Mouse (Mus musculus): ENCODE results near the gene Laptm4a. TPM values are rescaled to one million over a fixed set of nuclear protein-coding genes. Genes with fewer than 3 reads are reported as not detected.

The Laptm4a gene
- total RNA-seq, 1 experiment = 238 TPM

DNA sequence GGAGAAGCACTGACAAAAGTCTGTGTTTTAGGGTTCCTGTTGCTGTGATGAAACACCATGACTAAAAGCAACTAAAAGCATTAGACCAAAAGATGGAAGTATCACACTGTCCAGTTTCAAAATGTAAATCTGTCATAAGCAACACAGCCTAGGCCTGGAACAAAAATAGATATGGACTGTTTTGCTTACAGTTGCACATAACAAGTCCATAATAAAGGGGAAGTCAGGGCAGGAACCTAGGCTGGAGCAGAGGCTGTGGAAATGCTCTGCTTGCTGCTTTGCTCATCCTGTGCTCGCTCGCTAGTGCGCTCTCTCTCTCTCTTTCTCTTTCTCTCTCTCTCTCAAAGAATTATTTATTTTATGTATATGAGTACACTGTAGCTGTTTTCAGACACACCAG, 6.2 kb downstream of the Laptm4a start:
- in situ Hi-C loops (cut with MboI; ENCODE audit: low sequenced_read_pairs in 2 of 2, unreplicated experiment in 2 of 2) = no loop called here
- Histone ChIP-seq H3K36me3 (ENCODE audit: control insufficient read depth, insufficient read depth, low read length, poor library complexity, severe bottlenecking) (peaks cover 4% of the 10 kb centered on the region), H3K4me3 (ENCODE audit: insufficient read depth in 1 of 2, low read depth in 1 of 2, low read length in 2 of 2, poor library complexity in 1 of 2, severe bottlenecking in 1 of 2) (no peak overlapping the region), H3K4me1 (ENCODE audit: control insufficient read depth in 2 of 2, insufficient read depth in 2 of 2, low read length in 2 of 2, poor library complexity in 1 of 2) (peaks cover 2 to 9% of the 10 kb centered on the region in 2 experiments; a peak in 3 of 4 replicates), H3K9ac (ENCODE audit: insufficient read depth, low read depth, low read length, poor library complexity, severe bottlenecking) (no peak overlapping the region), H3K27ac (ENCODE audit: insufficient read depth, low read depth, low read length, poor library complexity, severe bottlenecking) (no peak overlapping the region), H3K9me3 (ENCODE audit: control insufficient read depth, insufficient read depth, low read depth, low read length) (no peaks in the 10 kb centered on the region)
- no peak for DNase-seq (ENCODE audit: low read depth, low spot score)
- TF ChIP-seq CHD2 (IDR thresholded peaks at IDR 0.05; ENCODE audit: low read depth, low read length) (no peak), MAFK (IDR thresholded peaks at IDR 0.05; ENCODE audit: insufficient read depth, low read depth, low read length) (no peak), HCFC1 (IDR thresholded peaks at IDR 0.05; ENCODE audit: borderline replicate concordance, insufficient read depth, low read length) (no peak), ZC3H11A (IDR thresholded peaks at IDR 0.05; ENCODE audit: borderline replicate concordance, low read depth, low read length) (no peak), ZNF384 (IDR thresholded peaks at IDR 0.05; ENCODE audit: low read depth, low read length) (no peak)

DNA sequence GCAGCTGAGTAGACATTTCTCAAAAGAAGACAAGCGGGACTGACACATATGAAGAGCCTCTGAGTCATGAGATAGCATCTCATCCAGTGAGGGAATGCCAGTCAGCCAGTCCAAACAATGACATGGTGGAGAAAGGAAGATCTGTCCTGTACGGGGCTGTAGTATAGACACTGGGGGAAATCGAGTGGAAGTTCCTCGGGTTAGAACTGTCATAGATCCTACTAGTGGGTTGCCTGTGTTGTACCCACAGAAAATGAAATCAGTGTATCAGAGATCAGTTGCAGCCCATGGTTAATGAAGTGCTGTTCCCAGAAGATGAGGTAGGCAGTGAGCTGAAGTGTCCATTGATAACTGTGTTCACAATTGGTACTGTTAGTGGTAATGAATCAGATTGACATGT, 7.3 kb downstream of the Laptm4a start:
- no peak for DNase-seq (ENCODE audit: low read depth, low spot score)
- H3K27ac ChIP-seq (ENCODE audit: insufficient read depth, low read depth, low read length, poor library complexity, severe bottlenecking) = no peak overlapping the region
- no peak overlapping the region for H3K4me3 ChIP-seq (ENCODE audit: insufficient read depth in 1 of 2, low read depth in 1 of 2, low read length in 2 of 2, poor library complexity in 1 of 2, severe bottlenecking in 1 of 2)
- H3K36me3 ChIP-seq (ENCODE audit: control insufficient read depth, insufficient read depth, low read length, poor library complexity, severe bottlenecking) = peaks cover 8% of the 10 kb centered on the region
- TF ChIP-seq ZNF384 (IDR thresholded peaks at IDR 0.05; ENCODE audit: low read depth, low read length) (no peak), CHD2 (IDR thresholded peaks at IDR 0.05; ENCODE audit: low read depth, low read length) (no peak), HCFC1 (IDR thresholded peaks at IDR 0.05; ENCODE audit: borderline replicate concordance, insufficient read depth, low read length) (no peak), MAFK (IDR thresholded peaks at IDR 0.05; ENCODE audit: insufficient read depth, low read depth, low read length) (no peak), ZC3H11A (IDR thresholded peaks at IDR 0.05; ENCODE audit: borderline replicate concordance, low read depth, low read length) (no peak)
- H3K4me1 ChIP-seq (ENCODE audit: control insufficient read depth in 2 of 2, insufficient read depth in 2 of 2, low read length in 2 of 2, poor library complexity in 1 of 2) = peaks cover 2% of the 10 kb centered on the region in 2 experiments; a peak in 3 of 4 replicates
- no peaks in the 10 kb centered on the region for H3K9me3 ChIP-seq (ENCODE audit: control insufficient read depth, insufficient read depth, low read depth, low read length)
- in situ Hi-C loops (cut with MboI; ENCODE audit: low sequenced_read_pairs in 2 of 2, unreplicated experiment in 2 of 2) = no loop called here
- no peak overlapping the region for H3K9ac ChIP-seq (ENCODE audit: insufficient read depth, low read depth, low read length, poor library complexity, severe bottlenecking)

DNA sequence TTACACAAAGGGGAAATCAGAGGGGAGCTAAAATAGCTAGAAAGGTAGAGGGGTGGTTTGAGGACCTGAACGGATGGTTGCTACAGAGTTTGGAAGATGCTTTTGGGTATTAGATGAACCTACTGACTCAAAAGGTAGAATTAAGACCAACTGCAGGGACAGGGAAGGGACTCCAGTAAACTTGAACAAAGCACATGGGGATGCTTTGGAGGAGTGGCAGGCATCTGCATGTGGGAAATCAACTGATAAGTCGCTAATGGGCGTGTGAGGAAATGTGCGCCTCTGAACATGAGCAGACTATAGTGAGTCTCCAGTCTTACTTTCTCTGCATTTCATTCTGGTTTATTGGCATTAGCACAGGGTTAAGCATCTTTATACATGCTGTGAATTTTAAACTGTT, 9.6 kb downstream of the Laptm4a start:
- DNase-seq (ENCODE audit: low read depth, low spot score) = no peak
- H3K27ac ChIP-seq (ENCODE audit: insufficient read depth, low read depth, low read length, poor library complexity, severe bottlenecking) = no peak overlapping the region
- peaks cover 20% of the 10 kb centered on the region for H3K36me3 ChIP-seq (ENCODE audit: control insufficient read depth, insufficient read depth, low read length, poor library complexity, severe bottlenecking)
- H3K4me1 ChIP-seq (ENCODE audit: control insufficient read depth in 2 of 2, insufficient read depth in 2 of 2, low read length in 2 of 2, poor library complexity in 1 of 2) = no peaks in the 10 kb centered on the region; a peak in 1 of 4 replicates
- in situ Hi-C loops (cut with MboI; ENCODE audit: low sequenced_read_pairs in 2 of 2, unreplicated experiment in 2 of 2) = no loop called here
- H3K4me3 ChIP-seq (ENCODE audit: insufficient read depth in 1 of 2, low read depth in 1 of 2, low read length in 2 of 2, poor library complexity in 1 of 2, severe bottlenecking in 1 of 2) = no peak overlapping the region
- TF ChIP-seq CHD2 (IDR thresholded peaks at IDR 0.05; ENCODE audit: low read depth, low read length) (no peak), MAFK (IDR thresholded peaks at IDR 0.05; ENCODE audit: insufficient read depth, low read depth, low read length) (no peak), HCFC1 (IDR thresholded peaks at IDR 0.05; ENCODE audit: borderline replicate concordance, insufficient read depth, low read length) (no peak), ZC3H11A (IDR thresholded peaks at IDR 0.05; ENCODE audit: borderline replicate concordance, low read depth, low read length) (no peak), ZNF384 (IDR thresholded peaks at IDR 0.05; ENCODE audit: low read depth, low read length) (no peak)
- no peak overlapping the region for H3K9ac ChIP-seq (ENCODE audit: insufficient read depth, low read depth, low read length, poor library complexity, severe bottlenecking)
- no peaks in the 10 kb centered on the region for H3K9me3 ChIP-seq (ENCODE audit: control insufficient read depth, insufficient read depth, low read depth, low read length)

DNA sequence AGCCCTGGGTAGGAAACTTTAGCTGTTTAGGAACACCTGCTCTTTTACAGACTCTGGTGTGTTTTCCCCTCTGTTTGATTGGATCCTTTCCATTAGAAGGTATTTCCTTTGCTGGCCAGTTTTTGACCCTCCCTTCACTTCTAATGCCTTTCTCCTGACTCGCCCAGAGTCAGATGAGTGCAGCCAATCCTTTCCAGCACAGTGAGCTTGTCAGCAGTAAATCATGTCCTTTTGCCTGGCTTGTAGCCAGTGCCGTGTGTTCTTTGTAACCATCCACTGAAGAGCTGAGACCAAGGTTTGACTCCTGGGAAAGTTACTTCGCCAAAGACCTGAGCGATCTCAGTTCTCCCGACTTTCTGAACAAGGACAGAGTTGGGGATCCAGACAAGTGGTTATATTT, 13.9 kb downstream of the Laptm4a start:
- H3K36me3 ChIP-seq (ENCODE audit: control insufficient read depth, insufficient read depth, low read length, poor library complexity, severe bottlenecking) = peaks cover 34% of the 10 kb centered on the region

More for the DNA sequence above, 13.9 kb downstream of the Laptm4a start:
- in situ Hi-C loops (cut with MboI; ENCODE audit: low sequenced_read_pairs in 2 of 2, unreplicated experiment in 2 of 2) = no loop called here
- no peak for DNase-seq (ENCODE audit: low read depth, low spot score)
- no peak for TF ChIP-seq ZC3H11A (IDR thresholded peaks at IDR 0.05; ENCODE audit: borderline replicate concordance, low read depth, low read length)
- TF ChIP-seq HCFC1 (IDR thresholded peaks at IDR 0.05; ENCODE audit: borderline replicate concordance, insufficient read depth, low read length) = no peak
- TF ChIP-seq MAFK (IDR thresholded peaks at IDR 0.05; ENCODE audit: insufficient read depth, low read depth, low read length) = no peak
- TF ChIP-seq CHD2 (IDR thresholded peaks at IDR 0.05; ENCODE audit: low read depth, low read length) = no peak
- TF ChIP-seq ZNF384 (IDR thresholded peaks at IDR 0.05; ENCODE audit: low read depth, low read length) = no peak
- Histone ChIP-seq H3K4me1 (ENCODE audit: control insufficient read depth in 2 of 2, insufficient read depth in 2 of 2, low read length in 2 of 2, poor library complexity in 1 of 2) (peaks cover 0 to 8% of the 10 kb centered on the region in 2 experiments; a peak in 2 of 4 replicates), H3K9me3 (ENCODE audit: control insufficient read depth, insufficient read depth, low read depth, low read length) (no peaks in the 10 kb centered on the region), H3K27ac (ENCODE audit: insufficient read depth, low read depth, low read length, poor library complexity, severe bottlenecking) (no peak overlapping the region), H3K4me3 (ENCODE audit: insufficient read depth in 1 of 2, low read depth in 1 of 2, low read length in 2 of 2, poor library complexity in 1 of 2, severe bottlenecking in 1 of 2) (no peak overlapping the region), H3K9ac (ENCODE audit: insufficient read depth, low read depth, low read length, poor library complexity, severe bottlenecking) (no peak overlapping the region)
